Mouse (Mus musculus) large intestine, adult 2 months (tissue): ENCODE measurements around the gene Mrpl53. TPM values are rescaled to one million over a fixed set of nuclear protein-coding genes. Genes with fewer than 3 reads are reported as not detected.

Experiments used
- DNase-seq: peaks from one replicate; pipeline ENCODE4 v3.0.0-alpha.2; 2012; ENCODE audit warnings: low read depth, low spot score
- WGBS: fragments of 180-500 bp; shearing (Covaris S2); methylation state at CpG from one replicate; pipeline ENCODE4 v1.1.7; 2018; 5-methylcytosine and 5-hydroxymethylcytosine counted together
- polyA plus RNA-seq: library from polyadenylated mRNA; depleted of rRNA; stranded (reverse); fragments of >200 nt; gene quantifications from 2 replicates; pipeline ENCODE4 v1.2.3, GENCODE M21; 2012

Mrpl53 gene
- polyA plus RNA-seq, 1 experiment = 60.3 TPM

- 18% methylated on average over 9 of the region's 9 CpGs for WGBS
Observed at GRCm38 (mm10) chr6:83087926-83088260, 20.9 kb upstream of the Mrpl53 start.

GRCm38 (mm10) chr6:83092416-83093127 lies 16.3 kb upstream of the Mrpl53 start:
- DNase-seq = no peak
- WGBS = 19% methylated on average over 6 of the region's 6 CpGs

More at GRCm38 (mm10) chr6:83087926-83088260, 20.9 kb upstream of the Mrpl53 start:
- no peak for DNase-seq

GRCm38 (mm10) chr6:83095968-83096367 lies 12.9 kb upstream of the Mrpl53 start:
- no peak for DNase-seq
- WGBS = 53% methylated on average over 6 of the region's 6 CpGs

- WGBS = 34% methylated on average over 2 of the region's 2 CpGs
- DNase-seq = no peak
Observed at GRCm38 (mm10) chr6:83098411-83098810, 10.4 kb upstream of the Mrpl53 start.

- DNase-seq = peak; percentile 83
- under 1% methylated on average over 25 of the region's 25 CpGs for WGBS
Observed at GRCm38 (mm10) chr6:83101316-83101687, 7.5 kb upstream of the Mrpl53 start, which contains the start of the genes Ccdc142 and Gm42688. Ccdc142 (plus strand) TSS chr6:83101601. Gm42688 (plus strand) TSS chr6:83101617.

GRCm38 (mm10) chr6:83101688-83102556 lies 6.9 kb upstream of the Mrpl53 start:
- DNase-seq = no peak
- WGBS = under 1% methylated on average over 74 of the region's 74 CpGs

GRCm38 (mm10) chr6:83103130-83103650 lies 5.7 kb upstream of the Mrpl53 start:
- WGBS = 65% methylated on average over 11 of the region's 11 CpGs
- no peak for DNase-seq

- DNase-seq = no peak
- WGBS = 84% methylated on average over 4 of the region's 4 CpGs
Observed at GRCm38 (mm10) chr6:83104158-83104557, 4.7 kb upstream of the Mrpl53 start.

GRCm38 (mm10) chr6:83107566-83108400 lies 1.1 kb upstream of the Mrpl53 start:
- DNase-seq = no peak
- 41% methylated on average over 13 of the region's 13 CpGs for WGBS

- DNase-seq = no peak
- WGBS = 84% methylated on average over 4 of the region's 4 CpGs
Observed at GRCm38 (mm10) chr6:83111510-83112136, 2.8 kb downstream of the Mrpl53 start.

GRCm38 (mm10) chr6:83115011-83115671 lies 6.3 kb downstream of the Mrpl53 start, which contains the start of gene Mogs:
Mogs (plus strand) TSS chr6:83115496.
- WGBS = under 1% methylated on average over 57 of the region's 58 CpGs
- no peak for DNase-seq

- DNase-seq = no peak
Observed at GRCm38 (mm10) chr6:83115682-83116372, 7.0 kb downstream of the Mrpl53 start.

GRCm38 (mm10) chr6:83116373-83117164 lies 7.7 kb downstream of the Mrpl53 start:
- DNase-seq = no peak
- WGBS = 66% methylated on average over 11 of the region's 11 CpGs

More at GRCm38 (mm10) chr6:83115682-83116372, 7.0 kb downstream of the Mrpl53 start:
- under 1% methylated on average over 47 of the region's 48 CpGs for WGBS

- no peak for DNase-seq
- 85% methylated on average over 4 of the region's 4 CpGs for WGBS
Observed at GRCm38 (mm10) chr6:83117165-83117438, 8.3 kb downstream of the Mrpl53 start.

- WGBS = 90% methylated on average over 13 of the region's 13 CpGs
- no peak for DNase-seq
Observed at GRCm38 (mm10) chr6:83117616-83118015, 8.8 kb downstream of the Mrpl53 start.

- DNase-seq = no peak
- WGBS = 81% methylated on average over 11 of the region's 11 CpGs
Observed at GRCm38 (mm10) chr6:83118369-83118768, 9.5 kb downstream of the Mrpl53 start.
